Mouse (Mus musculus) G1E (cell line): Measurements from ENCODE around the gene Zbp1.

ENCODE experiments used
- CTCF ChIP-seq: IDR thresholded peaks from 2 replicates; pipeline ENCODE4 v1.5.1; 2012; ENCODE audit warnings: low read depth, low read length, inconsistent platforms, mixed read lengths
- GATA2 ChIP-seq: IDR thresholded peaks from 2 replicates; pipeline ENCODE4 v1.6.1; 2012; ENCODE audit warnings: low read depth, low read length, inconsistent platforms, borderline replicate concordance
- POLR2AphosphoS5 ChIP-seq: IDR thresholded peaks from 2 replicates; pipeline ENCODE4 v1.6.1; 2012; ENCODE audit warnings: low read depth, low read length, inconsistent platforms; ENCODE audit not compliant: insufficient replicate concordance
- TAL1 ChIP-seq: conservative IDR thresholded peaks from 2 replicates; pipeline ENCODE4 v1.6.1; 2012; ENCODE audit warnings: low read depth, low read length, inconsistent platforms, mixed read lengths

GRCm38 (mm10) chr2:173202924-173203689 is 15.6 kb downstream of the Zbp1 start:
- TF ChIP-seq CTCF, result no peak
- no peak for TF ChIP-seq TAL1
- TF ChIP-seq POLR2AphosphoS5, result no peak
- no peak for TF ChIP-seq GATA2
